Mouse (Mus musculus) embryonic facial prominence, embryonic 11.5 days (tissue): ENCODE data around the gene Ror1. TPM values are rescaled to one million over a fixed set of nuclear protein-coding genes. Genes with fewer than 3 reads are reported as not detected.
A peak's percentile ranks its signal among the peaks of the same experiment; 100 is the strongest.

Source experiments
- ATAC-seq: fragments of 200-750 bp; cut with Nextera tagmentation; replicated peaks from 2 replicates; pipeline ENCODE4 v1.8.0; 2017; ENCODE audit warnings: low read depth; ENCODE audit not compliant: insufficient number of reproducible peaks, low FRiP score, low TSS enrichment
- DNase-seq: peaks from one replicate; pipeline ENCODE4 v3.0.0-alpha.2; 2015; ENCODE audit warnings: low spot score
- H3K27ac ChIP-seq: fragments of 300-500 bp; sonication (generic); replicated peaks from 2 replicates; pipeline ENCODE4 v1.5.1; 2014; ENCODE audit warnings: mild to moderate bottlenecking, low read depth, low read length, control low read depth
- H3K27me3 ChIP-seq: fragments of 300-500 bp; sonication (generic); 2 replicates; pipeline ENCODE4 v1.6.1; 2014; ENCODE audit warnings: mild to moderate bottlenecking, low read length, moderate library complexity, mixed read lengths; ENCODE audit not compliant: control insufficient read depth, insufficient read depth
- H3K36me3 ChIP-seq: fragments of 300-500 bp; sonication (generic); replicated peaks from 2 replicates; pipeline ENCODE4 v1.6.1; 2014; ENCODE audit warnings: low read depth, mild to moderate bottlenecking, low read length, moderate library complexity, mixed read lengths; ENCODE audit not compliant: control insufficient read depth, insufficient read depth
- H3K4me1 ChIP-seq: fragments of 300-500 bp; sonication (generic); 2 replicates; pipeline ENCODE4 v1.6.1; 2014; ENCODE audit warnings: low read length, mixed read lengths; ENCODE audit not compliant: control insufficient read depth, insufficient read depth
- H3K4me2 ChIP-seq: fragments of 300-500 bp; sonication (generic); 2 replicates; pipeline ENCODE4 v1.6.1; 2014; ENCODE audit warnings: low read depth, mild to moderate bottlenecking, control low read depth, low read length, moderate library complexity
- H3K4me3 ChIP-seq: fragments of 300-500 bp; sonication (generic); 2 replicates; pipeline ENCODE4 v1.5.1; 2014; ENCODE audit warnings: low read depth, low read length, control low read depth
- H3K9ac ChIP-seq: fragments of 300-500 bp; sonication (generic); replicated peaks from 2 replicates; pipeline ENCODE4 v1.6.1; 2014; ENCODE audit warnings: mild to moderate bottlenecking, control low read depth, low read length
- H3K9me3 ChIP-seq: fragments of 300-500 bp; sonication (generic); replicated peaks from 2 replicates; pipeline ENCODE4 v1.6.1; 2016; ENCODE audit warnings: mild to moderate bottlenecking, low read length, inconsistent platforms, mixed read lengths; ENCODE audit not compliant: control insufficient read depth
- WGBS: fragments of 180-500 bp; shearing (Covaris S2); extraction: QIAGEN DNeasy Blood & Tissue Kit; methylation state at CpG from one replicate; pipeline ENCODE4 v1.1.7; 2014; 5-methylcytosine and 5-hydroxymethylcytosine counted together
- polyA plus RNA-seq: library from polyadenylated mRNA; unstranded; fragments of >200 nt; fragmentation: Nextera tagmentation; extraction: Ambion mirVana; gene quantifications from 2 replicates; pipeline ENCODE4 v1.2.1, GENCODE M21; 2014

Ror1 gene
- polyA plus RNA-seq, 1 experiment from 2014 or later = 17.3 TPM

GRCm38 (mm10) chr4:100347791-100348190 is 252.2 kb downstream of the Ror1 start:
- no peak for ATAC-seq
- no peaks in the 10 kb centered on the region for H3K9me3 ChIP-seq
- 83% methylated on average over 3 of the region's 3 CpGs for WGBS
- H3K9ac ChIP-seq = no peak overlapping the region
- no peak overlapping the region for H3K4me2 ChIP-seq
- no peaks in the 10 kb centered on the region for H3K36me3 ChIP-seq
- H3K27me3 ChIP-seq = no peaks in the 10 kb centered on the region
- no peak overlapping the region for H3K4me3 ChIP-seq
- no peak overlapping the region for H3K27ac ChIP-seq
- no peaks in the 10 kb centered on the region for H3K4me1 ChIP-seq
- no peak for DNase-seq

GRCm38 (mm10) chr4:100350106-100350795 is 254.7 kb downstream of the Ror1 start:
- H3K27me3 ChIP-seq = no peaks in the 10 kb centered on the region
- H3K9me3 ChIP-seq = no peaks in the 10 kb centered on the region
- H3K4me3 ChIP-seq = no peak overlapping the region
- H3K4me1 ChIP-seq = no peaks in the 10 kb centered on the region
- H3K9ac ChIP-seq = no peak overlapping the region
- no peaks in the 10 kb centered on the region for H3K36me3 ChIP-seq
- H3K27ac ChIP-seq = no peak overlapping the region
- no peak overlapping the region for H3K4me2 ChIP-seq
- 87% methylated on average over 7 of the region's 7 CpGs for WGBS
- DNase-seq (no peak), ATAC-seq (no peak)

DNA sequence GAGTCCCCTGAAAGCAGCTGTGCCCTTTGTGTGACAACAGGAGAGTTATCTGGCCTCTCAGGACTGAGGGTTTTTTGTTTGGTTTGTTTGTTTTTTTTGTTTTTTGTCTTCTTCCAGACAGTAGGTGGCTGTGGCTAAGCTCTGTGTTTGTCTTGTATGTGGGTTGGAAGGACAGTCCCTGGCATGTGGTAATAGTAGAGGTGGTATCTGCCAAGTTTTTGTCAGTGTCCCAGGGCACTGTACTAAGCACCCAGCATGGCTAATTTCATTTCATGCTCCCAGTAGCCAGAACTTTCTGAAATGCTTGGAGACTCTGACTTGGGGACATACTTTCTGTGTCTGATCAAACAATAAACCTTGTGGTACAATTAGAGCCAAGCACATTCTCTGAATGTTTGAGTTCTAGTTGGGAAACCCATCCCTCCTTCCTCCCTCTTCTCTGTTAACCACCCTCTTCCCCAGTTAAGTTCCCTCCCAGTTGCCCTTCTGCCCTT is 256.3 kb downstream of the Ror1 start:
- Histone ChIP-seq H3K4me2 (no peak overlapping the region), H3K4me3 (no peak overlapping the region), H3K9ac (no peak overlapping the region), H3K36me3 (no peaks in the 10 kb centered on the region), H3K9me3 (no peaks in the 10 kb centered on the region), H3K27ac (no peak overlapping the region), H3K27me3 (no peaks in the 10 kb centered on the region), H3K4me1 (no peaks in the 10 kb centered on the region)
- DNase-seq = no peak
- no peak for ATAC-seq

- no peak for ATAC-seq
- no peak overlapping the region for H3K27ac ChIP-seq
These were observed 260.0 kb downstream of the Ror1 start for GRCm38 (mm10) chr4:100355566-100355965.

GRCm38 (mm10) chr4:100357881-100358589 is 262.4 kb downstream of the Ror1 start:
- ATAC-seq (no peak), DNase-seq (no peak)
- H3K4me2 ChIP-seq = no peak overlapping the region
- no peaks in the 10 kb centered on the region for H3K36me3 ChIP-seq
- no peaks in the 10 kb centered on the region for H3K9me3 ChIP-seq
- H3K27ac ChIP-seq = no peak overlapping the region
- no peaks in the 10 kb centered on the region for H3K4me1 ChIP-seq
- WGBS = 74% methylated on average over 4 of the region's 4 CpGs
- H3K4me3 ChIP-seq = no peak overlapping the region
- H3K9ac ChIP-seq = no peak overlapping the region
- no peaks in the 10 kb centered on the region for H3K27me3 ChIP-seq

More at GRCm38 (mm10) chr4:100355566-100355965, 260.0 kb downstream of the Ror1 start:
- DNase-seq = peak; percentile 57
- no peak overlapping the region for H3K4me3 ChIP-seq
- no peaks in the 10 kb centered on the region for H3K4me1 ChIP-seq
- H3K9me3 ChIP-seq = no peaks in the 10 kb centered on the region
- no peak overlapping the region for H3K4me2 ChIP-seq
- H3K27me3 ChIP-seq = no peaks in the 10 kb centered on the region
- no peak overlapping the region for H3K9ac ChIP-seq
- H3K36me3 ChIP-seq = no peaks in the 10 kb centered on the region
- 25% methylated on average over 5 of the region's 5 CpGs for WGBS

GRCm38 (mm10) chr4:100363666-100364065 is 268.1 kb downstream of the Ror1 start:
- no peak overlapping the region for H3K27ac ChIP-seq
- no peak for ATAC-seq
- no peak for DNase-seq
- no peaks in the 10 kb centered on the region for H3K4me1 ChIP-seq
- WGBS = 91% methylated on average over 7 of the region's 7 CpGs
- no peak overlapping the region for H3K9ac ChIP-seq
- H3K27me3 ChIP-seq = no peaks in the 10 kb centered on the region
- no peaks in the 10 kb centered on the region for H3K36me3 ChIP-seq
- H3K4me3 ChIP-seq = no peak overlapping the region
- H3K9me3 ChIP-seq = no peaks in the 10 kb centered on the region
- H3K4me2 ChIP-seq = no peak overlapping the region

GRCm38 (mm10) chr4:100368691-100369090 is 273.1 kb downstream of the Ror1 start:
- Histone ChIP-seq H3K9me3 (no peaks in the 10 kb centered on the region), H3K9ac (no peak overlapping the region), H3K4me1 (no peaks in the 10 kb centered on the region), H3K27me3 (no peaks in the 10 kb centered on the region), H3K27ac (no peak overlapping the region), H3K4me3 (no peak overlapping the region), H3K36me3 (no peaks in the 10 kb centered on the region), H3K4me2 (no peak overlapping the region)
- DNase-seq (no peak), ATAC-seq (no peak)
- WGBS = 52% methylated on average over 2 of the region's 2 CpGs

- H3K4me1 ChIP-seq = no peaks in the 10 kb centered on the region
- H3K36me3 ChIP-seq = no peaks in the 10 kb centered on the region
- no peak overlapping the region for H3K27ac ChIP-seq
- ATAC-seq = no peak
- no peak for DNase-seq
- no peaks in the 10 kb centered on the region for H3K27me3 ChIP-seq
- 73% methylated on average over 7 of the region's 7 CpGs for WGBS
- H3K9ac ChIP-seq = no peak overlapping the region
- H3K4me3 ChIP-seq = no peak overlapping the region
- no peak overlapping the region for H3K4me2 ChIP-seq
- no peaks in the 10 kb centered on the region for H3K9me3 ChIP-seq
These were observed 274.1 kb downstream of the Ror1 start for GRCm38 (mm10) chr4:100369541-100370174.
